Mouse (Mus musculus) embryonic facial prominence, embryonic 15.5 days (tissue): ENCODE measurements at regions not wholly inside any gene's neighbourhood (a gene's known extent, or its start where the extent isn't known, plus 50 kb on each side); places are given as distances from the start of the nearest gene placed in this dataset.
A peak's percentile ranks its signal among the peaks of the same experiment; 100 is the strongest.

ENCODE experiments used
- ATAC-seq: fragments of 200-750 bp; cut with Nextera tagmentation; 2 replicates; pipeline ENCODE4 v1.8.0; 2017; ENCODE audit warnings: low read depth, moderate TSS enrichment; ENCODE audit not compliant: insufficient number of reproducible peaks, low FRiP score, low TSS enrichment
- H3K27ac ChIP-seq: fragments of 300-500 bp; sonication (generic); replicated peaks from 2 replicates; pipeline ENCODE4 v1.5.1; 2015; ENCODE audit warnings: mild to moderate bottlenecking, inconsistent platforms
- H3K27me3 ChIP-seq: fragments of 300-500 bp; sonication (generic); 2 replicates; pipeline ENCODE4 v1.6.1; 2015; ENCODE audit warnings: inconsistent platforms
- H3K36me3 ChIP-seq: fragments of 300-500 bp; sonication (generic); 2 replicates; pipeline ENCODE4 v1.6.1; 2015; ENCODE audit warnings: mild to moderate bottlenecking, inconsistent platforms
- H3K4me1 ChIP-seq: fragments of 300-500 bp; sonication (generic); 2 replicates; pipeline ENCODE4 v1.6.1; 2015; ENCODE audit warnings: inconsistent platforms
- H3K4me2 ChIP-seq: fragments of 300-500 bp; sonication (generic); replicated peaks from 2 replicates; pipeline ENCODE4 v1.6.1; 2015; ENCODE audit warnings: mild to moderate bottlenecking, inconsistent platforms
- H3K4me3 ChIP-seq: fragments of 300-500 bp; sonication (generic); replicated peaks from 2 replicates; pipeline ENCODE4 v1.5.1; 2015; ENCODE audit warnings: mild to moderate bottlenecking, inconsistent platforms
- H3K9ac ChIP-seq: fragments of 300-500 bp; sonication (generic); 2 replicates; pipeline ENCODE4 v1.6.1; 2015; ENCODE audit warnings: inconsistent platforms
- H3K9me3 ChIP-seq: fragments of 300-500 bp; sonication (generic); replicated peaks from 2 replicates; pipeline ENCODE4 v1.6.1; 2016; ENCODE audit warnings: inconsistent platforms
- WGBS: fragments of 180-500 bp; shearing (Covaris S2); methylation state at CpG from one replicate; pipeline ENCODE4 v1.1.7; 2015; 5-methylcytosine and 5-hydroxymethylcytosine counted together

DNA sequence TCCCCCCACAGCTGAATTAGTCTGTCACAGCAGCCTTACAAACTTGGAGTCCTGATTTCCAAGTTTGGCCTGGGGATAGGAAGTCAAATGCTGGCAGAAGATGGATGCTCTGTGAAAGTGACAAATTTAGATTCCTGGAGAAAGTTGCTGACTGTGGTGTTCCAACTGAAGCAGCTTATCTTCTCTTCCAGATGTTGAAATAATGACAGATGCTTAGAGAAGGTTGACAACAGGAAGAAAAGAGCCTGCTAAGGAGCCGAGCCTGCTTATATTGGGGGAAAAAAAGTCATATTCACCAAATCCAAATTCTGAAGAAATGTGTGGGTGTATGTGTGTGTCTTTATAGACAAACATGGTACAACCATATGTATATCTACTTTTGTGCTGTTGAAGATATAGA, 1380.4 kb upstream of the Cdh8 start:
- H3K9ac ChIP-seq, result no peak overlapping the region
- H3K4me3 ChIP-seq, result no peak overlapping the region
- H3K4me1 ChIP-seq, result no peaks in the 10 kb centered on the region
- H3K9me3 ChIP-seq, result no peaks in the 10 kb centered on the region
- WGBS, result 62% methylated on average over 1 of the region's 1 CpGs
- H3K27me3 ChIP-seq, result no peaks in the 10 kb centered on the region
- no peak overlapping the region for H3K27ac ChIP-seq
- H3K36me3 ChIP-seq, result no peaks in the 10 kb centered on the region
- ATAC-seq, result no peak
- no peak overlapping the region for H3K4me2 ChIP-seq

DNA sequence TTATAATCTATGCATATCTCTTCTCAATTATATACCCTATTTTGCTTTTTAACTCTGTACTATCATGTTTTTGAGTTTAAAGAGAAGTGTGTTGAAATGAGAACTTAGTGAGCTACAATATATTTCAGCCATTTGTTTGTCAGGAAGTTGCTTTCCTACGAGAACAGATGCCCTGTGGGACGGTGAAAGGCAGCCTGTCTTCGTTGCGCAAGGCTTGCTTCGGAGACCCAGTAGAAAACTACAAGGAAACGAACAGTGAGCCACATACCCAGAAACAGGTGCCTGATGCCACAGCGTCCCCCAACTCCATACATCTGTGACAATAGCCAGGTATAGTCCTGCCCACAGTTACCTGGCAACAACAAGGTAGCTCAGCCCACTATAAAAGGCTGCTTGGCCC, 1377.7 kb upstream of the Cdh8 start:
- Histone ChIP-seq H3K4me1 (no peaks in the 10 kb centered on the region), H3K4me3 (no peak overlapping the region), H3K9ac (no peak overlapping the region), H3K4me2 (no peak overlapping the region), H3K36me3 (no peaks in the 10 kb centered on the region), H3K9me3 (no peaks in the 10 kb centered on the region), H3K27me3 (no peaks in the 10 kb centered on the region), H3K27ac (no peak overlapping the region)
- ATAC-seq, result no peak
- WGBS, result 85% methylated on average over 7 of the region's 7 CpGs

DNA sequence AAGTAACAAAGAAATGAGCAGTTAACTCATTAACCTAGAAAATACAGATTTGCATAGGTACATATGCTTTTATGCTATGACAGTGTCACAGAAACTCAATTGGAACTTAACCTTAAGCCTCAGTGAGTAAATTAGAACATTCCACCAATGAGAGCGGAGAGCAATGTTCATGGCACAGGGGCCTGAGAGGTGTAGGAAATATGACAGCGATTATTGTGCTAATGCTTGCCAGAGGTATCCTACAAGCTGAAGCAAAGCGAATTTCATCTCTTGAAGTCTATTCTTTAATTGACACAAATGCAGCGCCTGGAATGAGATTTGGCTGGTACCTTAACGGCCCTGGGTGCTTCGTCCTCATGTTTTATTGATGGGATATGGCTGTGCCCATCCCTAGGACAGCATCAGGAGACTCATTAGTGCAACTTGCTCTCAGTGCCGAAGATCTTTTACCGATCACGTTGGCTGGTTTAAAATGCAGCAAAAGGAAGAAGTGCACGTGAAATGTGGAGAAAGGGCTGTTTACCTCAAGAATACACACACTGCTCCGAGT, 1374.4 kb upstream of the Cdh8 start:
- Histone ChIP-seq H3K9me3 (no peaks in the 10 kb centered on the region), H3K4me2 (no peak overlapping the region), H3K4me1 (no peaks in the 10 kb centered on the region), H3K36me3 (no peaks in the 10 kb centered on the region), H3K9ac (no peak overlapping the region), H3K27ac (no peak overlapping the region), H3K4me3 (no peak overlapping the region), H3K27me3 (no peaks in the 10 kb centered on the region)
- no peak for ATAC-seq
- WGBS, result 75% methylated on average over 11 of the region's 11 CpGs

DNA sequence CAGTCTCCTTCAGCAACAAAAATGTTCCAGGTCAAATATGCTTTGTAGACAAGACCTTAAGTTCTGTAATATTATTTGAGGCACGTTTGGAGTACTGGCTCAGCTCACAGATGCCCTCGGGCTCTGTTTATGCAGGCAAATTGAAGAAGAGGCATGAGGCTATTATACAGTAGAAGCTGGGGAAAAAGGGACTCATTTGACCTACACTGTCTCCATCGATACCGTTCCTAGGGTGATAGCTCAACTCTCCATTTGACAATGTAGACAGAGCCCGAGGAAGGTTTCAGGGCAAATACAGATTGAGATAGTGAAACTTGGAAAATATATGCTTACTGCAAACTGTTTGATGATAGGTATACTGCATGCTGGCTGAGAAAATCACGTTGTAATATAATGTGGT, 1371.9 kb upstream of the Cdh8 start:
- H3K27ac ChIP-seq, result no peak overlapping the region
- no peak overlapping the region for H3K4me2 ChIP-seq
- H3K27me3 ChIP-seq, result no peaks in the 10 kb centered on the region
- no peaks in the 10 kb centered on the region for H3K36me3 ChIP-seq
- no peak overlapping the region for H3K9ac ChIP-seq
- no peak overlapping the region for H3K4me3 ChIP-seq
- 70% methylated on average over 6 of the region's 6 CpGs for WGBS
- H3K4me1 ChIP-seq, result no peaks in the 10 kb centered on the region
- no peak for ATAC-seq
- H3K9me3 ChIP-seq, result no peaks in the 10 kb centered on the region

DNA sequence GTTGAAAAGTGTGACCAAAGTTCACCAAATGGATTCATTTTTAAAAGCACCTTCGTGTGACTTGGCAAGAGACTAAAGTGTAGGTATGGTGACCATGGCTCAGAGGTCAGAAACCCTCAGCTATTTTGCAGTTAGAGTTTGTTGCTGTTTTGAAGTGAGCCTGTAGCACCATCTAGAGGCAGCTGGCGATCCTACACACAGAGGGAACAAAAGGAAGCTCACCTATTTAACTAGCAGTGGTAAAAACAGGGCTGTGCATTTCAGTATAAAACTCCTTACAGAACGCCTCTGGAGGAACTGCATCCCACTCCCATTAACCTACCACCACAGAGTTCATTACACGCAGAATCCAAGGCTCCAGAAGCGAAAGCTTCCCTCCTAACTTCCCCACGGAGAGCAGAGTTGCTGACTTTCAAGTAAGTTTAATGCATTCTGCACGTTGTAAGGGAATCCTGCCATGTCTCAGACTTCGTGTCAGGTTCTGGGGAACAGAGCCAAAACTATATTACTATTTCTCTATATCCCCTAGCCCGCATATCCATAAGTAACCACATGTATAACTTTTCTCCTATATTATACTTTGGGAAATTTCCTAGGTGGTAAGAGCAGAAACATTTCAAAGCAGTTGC, 1356.6 kb upstream of the Cdh8 start:
- ATAC-seq, result no peak
- Histone ChIP-seq H3K4me1 (no peaks in the 10 kb centered on the region), H3K36me3 (no peaks in the 10 kb centered on the region), H3K9ac (no peak overlapping the region), H3K4me2 (peak overlapping the region; percentile 42), H3K27me3 (no peaks in the 10 kb centered on the region), H3K4me3 (peak overlapping the region; percentile 28), H3K9me3 (no peaks in the 10 kb centered on the region), H3K27ac (no peak overlapping the region)
- 13% methylated on average over 9 of the region's 9 CpGs for WGBS

DNA sequence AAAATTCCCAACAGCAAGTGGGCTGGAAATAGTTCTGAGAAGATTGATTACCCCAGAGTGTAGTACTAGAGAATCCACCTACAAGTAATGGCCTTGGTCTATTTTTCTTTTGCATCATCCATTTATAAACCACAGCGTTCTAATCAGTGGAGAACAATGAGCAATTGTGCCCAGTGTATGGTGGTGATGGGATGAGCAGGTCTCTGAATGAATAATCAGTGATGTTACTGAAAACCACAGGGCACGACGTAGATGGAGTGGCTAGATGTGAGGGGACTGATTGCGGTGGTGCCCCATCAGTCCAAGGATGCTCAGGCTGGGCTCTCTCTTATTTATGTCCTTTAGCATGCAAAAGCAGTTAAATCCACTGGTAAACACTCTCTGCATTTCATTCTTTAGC, 1353.3 kb upstream of the Cdh8 start:
- WGBS, result 74% methylated on average over 4 of the region's 4 CpGs
- H3K27me3 ChIP-seq, result no peaks in the 10 kb centered on the region
- no peak overlapping the region for H3K9ac ChIP-seq
- no peaks in the 10 kb centered on the region for H3K4me1 ChIP-seq
- H3K4me2 ChIP-seq, result no peak overlapping the region
- ATAC-seq, result no peak
- H3K9me3 ChIP-seq, result no peaks in the 10 kb centered on the region
- H3K27ac ChIP-seq, result no peak overlapping the region
- H3K36me3 ChIP-seq, result no peaks in the 10 kb centered on the region
- no peak overlapping the region for H3K4me3 ChIP-seq

DNA sequence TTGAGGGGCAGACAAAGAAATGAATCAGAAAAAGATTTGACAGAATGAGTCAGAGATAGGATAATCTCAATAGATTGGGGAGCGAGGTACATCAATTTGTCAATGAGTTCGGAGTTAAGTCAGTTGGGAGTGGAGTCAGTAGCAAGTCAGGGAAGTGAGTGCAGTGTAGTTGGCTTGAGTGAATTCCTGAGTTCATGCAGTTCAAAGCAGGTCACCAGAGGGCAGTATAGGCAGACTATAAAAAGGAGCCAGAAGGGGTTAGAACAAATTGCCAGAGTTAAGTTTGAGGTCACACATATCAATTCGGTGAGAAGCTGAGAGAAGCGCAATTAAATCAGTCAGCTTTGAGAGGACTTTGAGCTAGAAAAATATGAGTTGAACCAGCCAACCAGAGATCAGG, 1317.7 kb upstream of the Cdh8 start:
- Histone ChIP-seq H3K4me2 (no peak overlapping the region), H3K27ac (no peak overlapping the region), H3K9ac (no peak overlapping the region), H3K27me3 (no peaks in the 10 kb centered on the region), H3K9me3 (no peaks in the 10 kb centered on the region), H3K36me3 (no peaks in the 10 kb centered on the region), H3K4me1 (no peaks in the 10 kb centered on the region), H3K4me3 (no peak overlapping the region)
- WGBS, result 69% methylated on average over 4 of the region's 4 CpGs
- no peak for ATAC-seq

DNA sequence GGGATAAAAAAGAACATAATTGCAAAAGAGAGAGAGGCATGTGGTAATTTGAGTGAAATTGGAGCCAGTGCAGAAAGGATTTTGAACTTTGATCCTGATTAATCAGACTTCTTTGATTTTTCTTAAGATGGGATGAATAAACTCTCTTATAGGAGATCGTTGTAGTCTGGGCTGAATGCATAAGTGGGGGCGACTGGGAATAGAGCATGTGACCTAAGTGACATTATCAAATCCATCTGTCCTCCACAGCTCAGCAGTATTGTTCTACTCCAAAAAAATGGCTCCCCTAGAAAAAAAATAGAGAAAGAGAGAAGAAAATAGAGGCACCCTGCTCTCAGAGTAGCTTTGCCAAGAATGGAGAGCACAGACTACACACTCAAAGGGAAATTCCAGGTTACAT, 1286.1 kb upstream of the Cdh8 start:
- Histone ChIP-seq H3K9ac (no peak overlapping the region), H3K9me3 (no peaks in the 10 kb centered on the region), H3K4me3 (no peak overlapping the region), H3K4me1 (no peaks in the 10 kb centered on the region), H3K27me3 (no peaks in the 10 kb centered on the region), H3K27ac (no peak overlapping the region), H3K36me3 (no peaks in the 10 kb centered on the region), H3K4me2 (no peak overlapping the region)
- 19% methylated on average over 2 of the region's 2 CpGs for whole genome bisulfite sequencing
- ATAC-seq, result no peak

DNA sequence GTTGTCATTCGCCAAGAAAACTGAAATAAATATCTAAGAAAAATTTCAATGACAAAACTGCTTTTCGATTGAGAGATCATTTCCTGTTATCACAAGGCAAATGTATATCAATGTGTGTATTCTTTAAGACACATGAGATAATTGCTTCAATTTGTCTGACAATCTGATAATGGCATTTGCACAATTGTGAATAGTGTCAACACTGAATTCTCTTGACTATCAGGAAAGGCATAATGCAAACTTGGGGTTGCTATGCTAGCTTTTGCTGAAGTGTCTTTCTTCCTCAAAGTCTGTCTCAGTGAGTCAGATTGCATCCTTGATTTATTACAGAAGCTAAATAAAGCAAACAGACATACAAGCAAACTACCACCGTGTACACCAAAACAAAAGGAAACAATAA, 1278.8 kb upstream of the Cdh8 start:
- Histone ChIP-seq H3K9ac (no peak overlapping the region), H3K27ac (no peak overlapping the region), H3K4me3 (no peak overlapping the region), H3K4me1 (no peaks in the 10 kb centered on the region), H3K27me3 (no peaks in the 10 kb centered on the region), H3K9me3 (no peaks in the 10 kb centered on the region), H3K4me2 (no peak overlapping the region), H3K36me3 (no peaks in the 10 kb centered on the region)
- ATAC-seq, result no peak
- 76% methylated on average over 3 of the region's 3 CpGs for WGBS

DNA sequence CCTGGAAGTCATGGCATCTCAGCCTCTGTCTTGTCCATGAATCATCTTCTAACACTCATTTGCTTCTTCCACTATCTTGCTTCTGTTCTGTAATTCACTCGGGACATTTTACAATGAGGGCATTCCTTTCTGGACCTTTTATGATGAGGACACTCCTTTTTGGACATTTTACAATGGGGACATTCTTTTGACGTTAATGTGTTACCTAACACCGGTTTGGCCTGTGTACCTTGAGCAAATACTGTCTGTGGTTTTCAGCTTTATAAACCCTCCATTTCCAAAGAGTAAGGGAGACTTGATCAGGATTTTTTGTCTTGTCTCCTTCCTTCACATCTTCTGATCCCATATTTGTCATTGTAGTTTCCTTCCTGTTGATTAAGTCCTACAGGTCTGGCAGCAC, 1262.3 kb upstream of the Cdh8 start:
- 79% methylated on average over 3 of the region's 3 CpGs for WGBS
- Histone ChIP-seq H3K4me3 (no peak overlapping the region), H3K4me1 (no peaks in the 10 kb centered on the region), H3K27ac (no peak overlapping the region), H3K4me2 (no peak overlapping the region), H3K9me3 (no peaks in the 10 kb centered on the region), H3K36me3 (no peaks in the 10 kb centered on the region), H3K9ac (no peak overlapping the region), H3K27me3 (no peaks in the 10 kb centered on the region)
- no peak for ATAC-seq
